Mouse (Mus musculus): ENCODE measurements around the gene Rcor2.
A peak's percentile ranks its signal among the peaks of the same experiment; 100 is the strongest.

The Rcor2 gene

GRCm38 (mm10) chr19:7267091-7267741 is at the start of gene Rcor2:
Gene Rcor2, plus strand, starts transcription at chr19:7267325.
- DNase-seq = peak; percentile 91

GRCm38 (mm10) chr19:7217926-7218267 is 49.2 kb upstream of the Rcor2 start:
- no peak for DNase-seq

DNA sequence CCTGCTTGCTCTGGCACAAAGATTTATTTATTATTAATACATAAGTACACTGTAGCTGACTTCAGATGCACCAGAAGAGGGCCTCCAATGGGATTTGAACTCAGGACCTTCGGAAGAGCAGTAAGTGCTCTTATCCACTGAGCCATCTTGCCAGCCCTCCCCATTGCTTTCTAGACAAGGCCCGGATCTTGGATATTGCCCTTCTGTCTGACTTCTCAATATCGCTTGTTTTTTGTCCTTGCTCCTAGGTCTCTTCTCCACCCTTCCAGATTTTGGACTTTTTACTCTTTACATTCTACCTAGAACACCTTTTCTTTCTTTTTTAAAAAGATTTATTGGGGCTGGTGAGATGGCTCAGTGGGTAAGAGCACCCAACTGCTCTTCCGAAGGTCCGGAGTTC is 48.4 kb upstream of the Rcor2 start:
- no peak for DNase-seq

DNA sequence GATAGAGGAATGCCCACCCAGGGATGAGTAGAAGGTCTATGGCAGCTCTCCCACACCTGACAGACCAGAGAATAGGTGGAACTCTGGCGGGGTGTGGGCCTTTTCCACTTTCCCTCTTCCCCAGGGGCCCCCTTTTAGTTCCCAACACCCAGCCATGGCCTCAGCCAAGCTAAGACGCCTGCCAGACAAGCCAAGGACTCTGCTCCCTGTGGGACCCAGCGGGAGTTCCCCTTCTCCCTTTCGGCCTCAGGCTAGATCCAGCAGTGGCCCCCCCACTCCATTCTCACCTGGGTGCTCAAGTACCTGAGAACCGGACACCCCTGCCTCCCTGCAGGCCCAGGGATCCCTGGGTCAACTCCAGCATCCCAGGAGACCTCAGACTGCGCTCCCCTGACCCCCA is 44.9 kb upstream of the Rcor2 start:
- DNase-seq = no peak

DNA sequence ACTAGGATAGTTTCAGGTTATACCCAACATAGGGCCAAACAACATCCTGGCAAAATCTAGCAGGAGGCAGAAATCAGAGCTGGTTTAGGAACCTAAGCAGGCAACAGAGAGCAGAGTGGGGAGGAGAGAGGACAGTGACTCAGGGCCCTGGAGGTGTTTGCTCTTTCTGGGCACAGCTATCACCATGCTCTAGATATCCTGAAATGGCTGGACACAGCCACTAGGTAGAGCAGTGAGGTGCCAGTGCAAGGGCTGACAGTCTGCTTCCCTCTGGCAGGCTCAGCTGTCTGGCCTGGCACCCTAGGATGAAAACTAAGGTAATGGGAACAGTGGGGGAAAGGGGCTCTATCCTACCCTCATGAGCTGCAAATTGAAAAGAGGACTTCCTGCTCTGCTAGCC is 43.6 kb upstream of the Rcor2 start:
- DNase-seq = no peak

DNA sequence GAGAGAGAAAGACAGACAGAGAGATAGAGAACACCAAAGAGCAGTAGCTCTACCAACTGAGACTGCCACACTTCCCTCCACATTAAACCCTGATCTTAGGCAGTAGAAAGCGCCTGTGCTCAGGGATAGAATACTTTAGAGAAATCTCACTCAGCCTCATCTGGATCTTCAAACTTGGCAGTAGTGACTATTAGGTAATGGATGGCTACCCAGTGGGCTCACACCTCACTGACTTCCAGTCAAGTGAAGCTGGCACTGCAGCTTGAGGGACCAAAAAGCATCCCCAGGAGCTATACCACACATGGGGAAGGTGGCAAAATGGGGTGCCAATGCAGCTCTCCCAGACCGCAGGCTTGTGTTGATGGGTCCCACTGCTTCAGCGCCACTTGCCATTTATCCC is 42.9 kb upstream of the Rcor2 start:
- no peak for DNase-seq

GRCm38 (mm10) chr19:7225096-7225690 is 41.9 kb upstream of the Rcor2 start:
- DNase-seq = no peak

- no peak for DNase-seq
These were observed 40.6 kb upstream of the Rcor2 start for GRCm38 (mm10) chr19:7226511-7226914.

GRCm38 (mm10) chr19:7234537-7235221 is 32.4 kb upstream of the Rcor2 start:
- peak; percentile 75 for DNase-seq

- DNase-seq = no peak
These were observed 31.7 kb upstream of the Rcor2 start for GRCm38 (mm10) chr19:7235461-7235860.

GRCm38 (mm10) chr19:7236011-7236410 is 31.1 kb upstream of the Rcor2 start:
- no peak for DNase-seq

DNA sequence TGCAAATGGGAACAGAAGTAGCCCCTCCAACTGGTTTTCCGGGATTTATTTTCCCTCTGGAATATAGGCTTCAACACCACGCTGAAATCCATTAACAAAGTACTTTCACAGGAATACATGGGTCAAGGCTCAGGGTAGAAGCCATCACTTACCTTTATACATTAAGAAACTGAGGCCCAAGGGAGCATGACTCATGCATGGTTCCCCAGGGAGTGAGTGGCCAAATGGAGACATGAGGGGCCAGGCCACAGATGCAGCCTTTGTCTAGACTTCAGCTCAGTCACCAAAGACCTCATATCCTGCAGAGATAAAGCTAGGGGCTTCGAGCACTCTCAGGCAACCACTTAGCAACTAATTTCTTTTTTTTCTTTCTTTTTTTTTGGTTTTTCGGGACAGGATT is 30.4 kb upstream of the Rcor2 start:
- no peak for DNase-seq

DNA sequence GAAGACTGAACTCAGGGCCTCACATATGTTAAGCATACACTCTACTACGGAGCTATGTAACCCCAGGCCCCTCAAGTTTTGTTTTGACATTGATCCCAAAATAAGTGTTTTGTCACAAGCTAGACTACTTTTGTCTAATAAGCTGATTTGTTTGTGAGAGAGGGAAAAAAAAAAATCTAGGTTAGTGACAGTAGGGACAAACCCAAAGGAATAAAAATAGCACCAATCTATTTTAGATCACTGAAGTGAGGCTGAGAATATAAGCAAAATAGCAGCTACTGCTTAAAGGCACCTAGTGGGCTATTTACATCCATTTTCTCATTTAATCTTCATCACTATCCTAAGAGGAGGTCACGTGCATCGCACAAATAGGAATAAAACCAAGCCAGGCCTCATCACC is 27.6 kb upstream of the Rcor2 start:
- no peak for DNase-seq

- peak; percentile 15 for DNase-seq
These were observed 26.8 kb upstream of the Rcor2 start for GRCm38 (mm10) chr19:7240291-7240690.

DNA sequence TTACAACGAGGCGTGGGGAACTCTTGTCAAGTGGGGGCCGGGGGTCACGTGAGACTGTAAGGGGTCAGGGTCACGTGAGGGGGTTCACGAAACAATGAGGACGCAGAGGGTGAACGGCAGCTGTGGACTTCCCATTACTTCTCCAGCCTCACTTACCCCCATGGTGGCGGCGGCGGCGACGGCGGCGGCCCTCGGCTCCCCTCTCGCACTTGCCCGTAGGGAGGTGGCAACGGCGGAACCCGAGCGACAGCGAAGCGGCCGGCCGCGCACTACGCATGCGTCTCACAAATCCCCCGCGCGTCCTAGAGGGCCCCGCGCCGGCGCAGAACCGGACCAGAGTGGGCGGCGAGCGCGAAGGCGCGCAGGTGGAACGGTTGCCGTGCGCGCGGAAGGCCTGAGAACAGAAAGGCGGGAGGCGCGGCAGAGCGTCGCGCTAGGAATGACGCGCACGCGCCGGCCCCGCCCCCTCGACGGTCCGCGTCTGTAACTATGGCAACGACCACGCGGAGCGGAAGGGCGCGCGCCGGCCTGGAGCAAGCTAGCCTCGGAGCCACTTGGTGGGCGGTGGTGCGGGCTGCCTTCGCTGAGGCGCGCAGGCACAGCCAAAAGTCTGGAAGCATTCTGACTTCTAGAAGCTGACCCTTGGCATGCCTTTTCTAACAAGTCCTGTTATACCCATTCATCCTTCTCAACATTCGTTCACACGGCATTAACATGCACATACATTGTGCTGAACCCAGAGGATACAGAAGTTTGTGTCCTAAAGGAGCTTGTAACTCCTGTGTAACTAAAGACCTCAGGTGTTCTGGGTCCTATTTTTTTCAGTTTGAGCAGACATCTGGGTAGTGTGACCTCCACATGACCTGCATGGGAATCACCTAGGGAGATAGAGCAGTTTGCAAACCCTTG is 26.1 kb upstream of the Rcor2 start, which contains the start of gene Naa40:
TSS of gene Naa40 (minus strand) at position 402 of the 909 bp plus-strand sequence.
- DNase-seq = peak; percentile 98

GRCm38 (mm10) chr19:7246021-7246420 is 21.1 kb upstream of the Rcor2 start:
- no peak for DNase-seq

- no peak for DNase-seq
These were observed 9.2 kb upstream of the Rcor2 start for GRCm38 (mm10) chr19:7257881-7258280.

- DNase-seq = no peak
These were observed 5.6 kb upstream of the Rcor2 start for GRCm38 (mm10) chr19:7261476-7261875.

GRCm38 (mm10) chr19:7261964-7262363 is 5.2 kb upstream of the Rcor2 start:
- DNase-seq = no peak

DNA sequence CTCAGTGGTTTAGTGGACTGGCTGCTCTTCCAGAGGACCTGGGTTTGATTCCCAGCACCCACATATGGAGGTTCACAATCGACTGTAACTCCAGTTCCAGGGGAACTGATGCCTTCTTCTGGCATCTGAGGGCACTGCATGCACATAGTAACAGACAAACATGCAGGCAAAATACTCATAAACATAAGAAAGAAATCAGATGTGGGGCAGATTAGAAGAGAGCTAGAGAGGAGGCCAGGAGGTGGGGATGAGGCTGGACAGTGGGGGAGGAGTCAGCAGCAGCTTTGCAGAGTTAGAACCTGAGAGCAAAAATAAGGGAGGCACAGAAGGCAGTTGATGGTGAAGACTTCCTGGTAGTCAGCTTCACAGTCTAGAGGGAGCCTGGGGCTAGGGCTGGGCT is 4.5 kb upstream of the Rcor2 start:
- DNase-seq = no peak

- peak; percentile 89 for DNase-seq
These were observed 2.9 kb upstream of the Rcor2 start for GRCm38 (mm10) chr19:7264088-7264765.

- peak; percentile 58 for DNase-seq
These were observed 2.3 kb upstream of the Rcor2 start for GRCm38 (mm10) chr19:7264766-7265331.
